Mouse (Mus musculus): ENCODE measurements at regions not wholly inside any gene's neighbourhood (a gene's known extent, or its start where the extent isn't known, plus 50 kb on each side); places are given as distances from the start of the nearest gene placed in this dataset.

- no peak for TF ChIP-seq FOSL1 (IDR thresholded peaks at IDR 0.05; ENCODE audit: insufficient read depth, low read length, poor library complexity, severe bottlenecking)
- peak; percentile 2 for TF ChIP-seq MYOD1 (IDR thresholded peaks at IDR 0.05; ENCODE audit: control insufficient read depth, insufficient read length, low read depth)
- peak; percentile 17 for TF ChIP-seq CEBPB (IDR thresholded peaks at IDR 0.05; ENCODE audit: low read depth)
- Histone ChIP-seq H3ac (ENCODE audit: control insufficient read depth, insufficient read length, low read depth) (no peak overlapping the region), H3K79me2 (ENCODE audit: control insufficient read depth, insufficient read depth) (no peaks in the 10 kb centered on the region), H3K36me3 (ENCODE audit: control insufficient read depth, insufficient read depth) (no peaks in the 10 kb centered on the region), H3K79me3 (ENCODE audit: low read depth) (no peaks in the 10 kb centered on the region), H3K27me3 (ENCODE audit: control insufficient read depth, insufficient read depth, insufficient read length) (no peaks in the 10 kb centered on the region), H3K4me3 (ENCODE audit: insufficient read depth, poor library complexity, severe bottlenecking) (no peak overlapping the region)
Measured at GRCm38 (mm10) chr15:51725457-51725856, 2159.2 kb upstream of the Gm7489 start.

- Histone ChIP-seq H3K79me3 (ENCODE audit: low read depth) (no peaks in the 10 kb centered on the region), H3K79me2 (ENCODE audit: control insufficient read depth, insufficient read depth) (no peaks in the 10 kb centered on the region), H3K27me3 (ENCODE audit: control insufficient read depth, insufficient read depth, insufficient read length) (no peaks in the 10 kb centered on the region), H3K4me3 (ENCODE audit: insufficient read depth, poor library complexity, severe bottlenecking) (no peak overlapping the region), H3ac (ENCODE audit: control insufficient read depth, insufficient read length, low read depth) (no peak overlapping the region), H3K36me3 (ENCODE audit: control insufficient read depth, insufficient read depth) (no peaks in the 10 kb centered on the region)
- TF ChIP-seq USF1 (IDR thresholded peaks at IDR 0.05; ENCODE audit: low read depth) (no peak), CEBPB (IDR thresholded peaks at IDR 0.05; ENCODE audit: low read depth) (no peak), MAX (IDR thresholded peaks at IDR 0.05) (no peak), MYOG (IDR thresholded peaks at IDR 0.05; ENCODE audit: control insufficient read depth, extremely low read depth, insufficient read length) (no peak), MYOD1 (IDR thresholded peaks at IDR 0.05; ENCODE audit: control insufficient read depth, insufficient read length, low read depth) (no peak), FOSL1 (IDR thresholded peaks at IDR 0.05; ENCODE audit: insufficient read depth, low read length, poor library complexity, severe bottlenecking) (no peak), CTCF (IDR thresholded peaks at IDR 0.05; ENCODE audit: control insufficient read depth, insufficient read depth, insufficient read length) (no peak)
Measured at GRCm38 (mm10) chr15:51730106-51730505, 2154.6 kb upstream of the Gm7489 start.

GRCm38 (mm10) chr15:51730805-51731412 is 2153.8 kb upstream of the Gm7489 start:
- Histone ChIP-seq H3K4me3 (ENCODE audit: insufficient read depth, poor library complexity, severe bottlenecking) (no peak overlapping the region), H3K79me3 (ENCODE audit: low read depth) (no peaks in the 10 kb centered on the region), H3K36me3 (ENCODE audit: control insufficient read depth, insufficient read depth) (no peaks in the 10 kb centered on the region), H3K79me2 (ENCODE audit: control insufficient read depth, insufficient read depth) (no peaks in the 10 kb centered on the region), H3ac (ENCODE audit: control insufficient read depth, insufficient read length, low read depth) (no peak overlapping the region), H3K27me3 (ENCODE audit: control insufficient read depth, insufficient read depth, insufficient read length) (no peaks in the 10 kb centered on the region)
- TF ChIP-seq MYOG (IDR thresholded peaks at IDR 0.05; ENCODE audit: control insufficient read depth, extremely low read depth, insufficient read length): no peak
- TF ChIP-seq CEBPB (IDR thresholded peaks at IDR 0.05; ENCODE audit: low read depth): peak; percentile 95
- no peak for TF ChIP-seq CTCF (IDR thresholded peaks at IDR 0.05; ENCODE audit: control insufficient read depth, insufficient read depth, insufficient read length)
- TF ChIP-seq MAX (IDR thresholded peaks at IDR 0.05): peak; percentile 65
- peak; percentile 76 for TF ChIP-seq MYOD1 (IDR thresholded peaks at IDR 0.05; ENCODE audit: control insufficient read depth, insufficient read length, low read depth)
- no peak for TF ChIP-seq FOSL1 (IDR thresholded peaks at IDR 0.05; ENCODE audit: insufficient read depth, low read length, poor library complexity, severe bottlenecking)
- no peak for TF ChIP-seq USF1 (IDR thresholded peaks at IDR 0.05; ENCODE audit: low read depth)

- no peak overlapping the region for H3ac ChIP-seq (ENCODE audit: control insufficient read depth, insufficient read length, low read depth)
- H3K79me3 ChIP-seq (ENCODE audit: low read depth): no peaks in the 10 kb centered on the region
- H3K79me2 ChIP-seq (ENCODE audit: control insufficient read depth, insufficient read depth): no peaks in the 10 kb centered on the region
- no peaks in the 10 kb centered on the region for H3K27me3 ChIP-seq (ENCODE audit: control insufficient read depth, insufficient read depth, insufficient read length)
- H3K4me3 ChIP-seq (ENCODE audit: insufficient read depth, poor library complexity, severe bottlenecking): no peak overlapping the region
- no peaks in the 10 kb centered on the region for H3K36me3 ChIP-seq (ENCODE audit: control insufficient read depth, insufficient read depth)
- TF ChIP-seq USF1 (IDR thresholded peaks at IDR 0.05; ENCODE audit: low read depth) (no peak), MYOG (IDR thresholded peaks at IDR 0.05; ENCODE audit: control insufficient read depth, extremely low read depth, insufficient read length) (no peak), FOSL1 (IDR thresholded peaks at IDR 0.05; ENCODE audit: insufficient read depth, low read length, poor library complexity, severe bottlenecking) (no peak), CTCF (IDR thresholded peaks at IDR 0.05; ENCODE audit: control insufficient read depth, insufficient read depth, insufficient read length) (no peak), CEBPB (IDR thresholded peaks at IDR 0.05; ENCODE audit: low read depth) (no peak), MAX (IDR thresholded peaks at IDR 0.05) (no peak), MYOD1 (IDR thresholded peaks at IDR 0.05; ENCODE audit: control insufficient read depth, insufficient read length, low read depth) (no peak)
Measured at GRCm38 (mm10) chr15:51734194-51734593, 2150.5 kb upstream of the Gm7489 start.
